Mouse (Mus musculus): ENCODE data around the gene Myb. TPM values are rescaled to one million over a fixed set of nuclear protein-coding genes. Genes with fewer than 3 reads are reported as not detected.

Gene Myb
- polyA plus RNA-seq, 1 experiment from 2014 or later: 11.1 TPM

- Histone ChIP-seq H3K9ac (replicated peaks) (no peak overlapping the region), H3K27ac (ENCODE audit: low read depth) (no peak overlapping the region), H3K4me1 (ENCODE audit: insufficient read depth) (no peaks in the 10 kb centered on the region), H3K9me3 (ENCODE audit: low read length) (no peaks in the 10 kb centered on the region), H3K4me3 (ENCODE audit: low read depth, low read length) (no peak overlapping the region), H3K27me3 (ENCODE audit: insufficient read depth, low read length) (no peaks in the 10 kb centered on the region), H3K4me2 (ENCODE audit: low read depth, low read length) (no peak overlapping the region), H3K36me3 (replicated peaks; ENCODE audit: insufficient read depth, low read length) (no peaks in the 10 kb centered on the region)
- no peak for TF ChIP-seq CTCF (IDR thresholded peaks at IDR 0.05; ENCODE audit: low read depth)
- TF ChIP-seq EP300 (IDR thresholded peaks at IDR 0.05; ENCODE audit: low read depth): no peak
- ATAC-seq (no peak), DNase-seq (no peak)
- WGBS (ENCODE audit: insufficient replicate concordance): 75% methylated on average over 2 of the region's 2 CpGs
Measured at GRCm38 (mm10) chr10:21108796-21109195, 52.0 kb downstream of the Myb start.

- Histone ChIP-seq H3K4me2 (ENCODE audit: low read depth, low read length) (no peak overlapping the region), H3K4me1 (ENCODE audit: insufficient read depth) (no peaks in the 10 kb centered on the region), H3K36me3 (replicated peaks; ENCODE audit: insufficient read depth, low read length) (no peaks in the 10 kb centered on the region), H3K4me3 (ENCODE audit: low read depth, low read length) (no peak overlapping the region), H3K27me3 (ENCODE audit: insufficient read depth, low read length) (no peaks in the 10 kb centered on the region), H3K27ac (ENCODE audit: low read depth) (no peak overlapping the region), H3K9ac (replicated peaks) (no peak overlapping the region), H3K9me3 (ENCODE audit: low read length) (no peaks in the 10 kb centered on the region)
- TF ChIP-seq CTCF (IDR thresholded peaks at IDR 0.05; ENCODE audit: low read depth) (no peak), EP300 (IDR thresholded peaks at IDR 0.05; ENCODE audit: low read depth) (no peak)
- no peak for ATAC-seq
- WGBS (ENCODE audit: insufficient replicate concordance): 85% methylated on average over 5 of the region's 5 CpGs
- DNase-seq: no peak
Measured at GRCm38 (mm10) chr10:21108182-21108581, 52.6 kb downstream of the Myb start.

- whole genome bisulfite sequencing (ENCODE audit: insufficient replicate concordance): 80% methylated on average over 2 of the region's 2 CpGs
Measured at GRCm38 (mm10) chr10:21105206-21105605, 55.6 kb downstream of the Myb start.

GRCm38 (mm10) chr10:21102689-21103088, 58.1 kb downstream of the Myb start:
- WGBS (ENCODE audit: insufficient replicate concordance): 81% methylated on average over 7 of the region's 7 CpGs
- ATAC-seq: no peak
- no peak for DNase-seq
- TF ChIP-seq EP300 (IDR thresholded peaks at IDR 0.05; ENCODE audit: low read depth) (no peak), CTCF (IDR thresholded peaks at IDR 0.05; ENCODE audit: low read depth) (no peak)
- Histone ChIP-seq H3K9me3 (ENCODE audit: low read length) (no peaks in the 10 kb centered on the region), H3K4me1 (ENCODE audit: insufficient read depth) (no peaks in the 10 kb centered on the region), H3K9ac (replicated peaks) (no peak overlapping the region), H3K4me2 (ENCODE audit: low read depth, low read length) (no peak overlapping the region), H3K4me3 (ENCODE audit: low read depth, low read length) (no peak overlapping the region), H3K27me3 (ENCODE audit: insufficient read depth, low read length) (no peaks in the 10 kb centered on the region), H3K27ac (ENCODE audit: low read depth) (no peak overlapping the region), H3K36me3 (replicated peaks; ENCODE audit: insufficient read depth, low read length) (no peaks in the 10 kb centered on the region)

More at GRCm38 (mm10) chr10:21105206-21105605, 55.6 kb downstream of the Myb start:
- Histone ChIP-seq H3K4me3 (ENCODE audit: low read depth, low read length) (no peak overlapping the region), H3K27ac (ENCODE audit: low read depth) (no peak overlapping the region), H3K9ac (replicated peaks) (no peak overlapping the region), H3K36me3 (replicated peaks; ENCODE audit: insufficient read depth, low read length) (no peaks in the 10 kb centered on the region), H3K27me3 (ENCODE audit: insufficient read depth, low read length) (no peaks in the 10 kb centered on the region), H3K4me2 (ENCODE audit: low read depth, low read length) (no peak overlapping the region), H3K4me1 (ENCODE audit: insufficient read depth) (no peaks in the 10 kb centered on the region), H3K9me3 (ENCODE audit: low read length) (no peaks in the 10 kb centered on the region)
- DNase-seq (no peak), ATAC-seq (no peak)
- no peak for TF ChIP-seq EP300 (IDR thresholded peaks at IDR 0.05; ENCODE audit: low read depth)
- TF ChIP-seq CTCF (IDR thresholded peaks at IDR 0.05; ENCODE audit: low read depth): no peak

GRCm38 (mm10) chr10:21101948-21102347, 58.8 kb downstream of the Myb start:
- no peaks in the 10 kb centered on the region for H3K36me3 ChIP-seq (replicated peaks; ENCODE audit: insufficient read depth, low read length)
- no peak for TF ChIP-seq CTCF (IDR thresholded peaks at IDR 0.05; ENCODE audit: low read depth)
- TF ChIP-seq EP300 (IDR thresholded peaks at IDR 0.05; ENCODE audit: low read depth): no peak
- H3K27ac ChIP-seq (ENCODE audit: low read depth): no peak overlapping the region
- H3K27me3 ChIP-seq (ENCODE audit: insufficient read depth, low read length): no peaks in the 10 kb centered on the region
- ATAC-seq (no peak), DNase-seq (no peak)
- no peaks in the 10 kb centered on the region for H3K4me1 ChIP-seq (ENCODE audit: insufficient read depth)
- no peak overlapping the region for H3K4me3 ChIP-seq (ENCODE audit: low read depth, low read length)
- no peak overlapping the region for H3K4me2 ChIP-seq (ENCODE audit: low read depth, low read length)
- no peak overlapping the region for H3K9ac ChIP-seq (replicated peaks)
- H3K9me3 ChIP-seq (ENCODE audit: low read length): no peaks in the 10 kb centered on the region
- 63% methylated on average over 4 of the region's 4 CpGs for WGBS (ENCODE audit: insufficient replicate concordance)

GRCm38 (mm10) chr10:21100646-21101249, 60.0 kb downstream of the Myb start:
- no peak for ATAC-seq
- H3K36me3 ChIP-seq (replicated peaks; ENCODE audit: insufficient read depth, low read length): no peaks in the 10 kb centered on the region
- H3K9me3 ChIP-seq (ENCODE audit: low read length): no peaks in the 10 kb centered on the region
- 41% methylated on average over 9 of the region's 9 CpGs for WGBS (ENCODE audit: insufficient replicate concordance)
- no peaks in the 10 kb centered on the region for H3K4me1 ChIP-seq (ENCODE audit: insufficient read depth)
- H3K4me3 ChIP-seq (ENCODE audit: low read depth, low read length): no peak overlapping the region
- H3K27ac ChIP-seq (ENCODE audit: low read depth): no peak overlapping the region
- no peak overlapping the region for H3K9ac ChIP-seq (replicated peaks)
- TF ChIP-seq EP300 (IDR thresholded peaks at IDR 0.05; ENCODE audit: low read depth) (no peak), CTCF (IDR thresholded peaks at IDR 0.05; ENCODE audit: low read depth) (no peak)
- no peak overlapping the region for H3K4me2 ChIP-seq (ENCODE audit: low read depth, low read length)
- no peaks in the 10 kb centered on the region for H3K27me3 ChIP-seq (ENCODE audit: insufficient read depth, low read length)
- DNase-seq: no peak
